Mouse (Mus musculus): ENCODE results near the gene Cdc45. TPM values are rescaled to one million over a fixed set of nuclear protein-coding genes. Genes with fewer than 3 reads are reported as not detected.

Gene Cdc45
- polyA plus RNA-seq, 1 experiment from 2014 or later: 9.6 TPM

DNA sequence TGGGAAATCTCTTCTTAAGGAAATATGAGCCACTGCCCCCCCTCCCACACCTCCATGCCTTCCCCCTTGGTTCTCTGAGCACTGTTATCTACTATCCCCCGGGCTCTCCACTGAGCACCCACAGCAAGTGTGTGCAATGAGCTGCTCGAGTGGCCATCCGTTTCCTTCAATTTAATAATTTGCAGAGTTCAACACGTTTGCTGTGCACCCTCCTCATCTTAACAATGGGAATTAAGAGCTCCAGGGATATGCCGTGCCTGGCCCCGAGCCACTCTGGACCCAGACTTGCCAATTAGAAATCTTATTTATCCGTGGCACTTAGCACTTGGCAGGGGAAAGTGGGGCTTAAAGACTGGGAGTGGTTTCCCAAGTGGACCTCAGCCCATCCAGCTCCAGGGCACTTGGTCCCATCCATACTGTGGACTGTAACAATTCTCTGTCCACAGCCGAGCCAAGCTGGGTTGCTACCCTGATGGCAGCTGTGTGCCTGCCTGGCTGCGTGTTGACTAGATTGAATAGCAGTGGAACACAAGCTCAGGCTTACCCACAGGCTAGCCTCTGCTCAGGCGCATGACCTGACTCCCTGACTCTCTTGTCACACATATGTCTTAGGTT, 59.8 kb downstream of the Cdc45 start:
- H3K9ac ChIP-seq (ENCODE audit: low read depth, low read length): no peak overlapping the region
- ATAC-seq: no peak
- H3K4me2 ChIP-seq (ENCODE audit: low read length): no peak overlapping the region
- no peaks in the 10 kb centered on the region for H3K9me3 ChIP-seq (ENCODE audit: control insufficient read depth, low read length)
- H3K4me3 ChIP-seq (ENCODE audit: low read length): no peak overlapping the region
- no peaks in the 10 kb centered on the region for H3K27me3 ChIP-seq (replicated peaks; ENCODE audit: control insufficient read depth, insufficient read depth, low read length)
- WGBS: 80% methylated on average over 10 of the region's 10 CpGs
- no peaks in the 10 kb centered on the region for H3K36me3 ChIP-seq (ENCODE audit: control insufficient read depth, insufficient read depth, low read length)
- no peak overlapping the region for H3K27ac ChIP-seq (ENCODE audit: low read depth, low read length)
- no peaks in the 10 kb centered on the region for H3K4me1 ChIP-seq (ENCODE audit: control insufficient read depth, insufficient read depth, low read depth, low read length)

DNA sequence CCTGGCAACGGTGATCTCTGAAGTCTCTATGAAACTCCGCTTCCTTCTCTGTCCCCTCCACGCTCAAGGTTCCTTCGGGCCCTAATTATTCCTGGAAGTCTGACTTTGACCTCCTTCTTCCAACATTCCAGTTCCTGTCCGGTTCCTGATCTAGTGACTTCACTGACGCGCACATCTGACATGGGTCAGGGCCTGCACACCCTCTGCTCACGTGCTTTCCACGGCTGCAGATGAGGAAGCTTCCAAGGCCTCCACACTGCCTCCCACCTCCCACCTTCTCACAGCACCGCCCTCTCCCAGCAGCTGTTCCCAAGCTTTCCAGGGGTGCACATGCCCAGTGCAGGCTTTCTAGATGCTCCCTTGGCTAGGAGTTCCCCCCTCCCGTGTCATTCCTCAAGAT, 60.7 kb downstream of the Cdc45 start:
- no peak overlapping the region for H3K27ac ChIP-seq (ENCODE audit: low read depth, low read length)
- H3K4me2 ChIP-seq (ENCODE audit: low read length): no peak overlapping the region
- no peaks in the 10 kb centered on the region for H3K36me3 ChIP-seq (ENCODE audit: control insufficient read depth, insufficient read depth, low read length)
- no peaks in the 10 kb centered on the region for H3K4me1 ChIP-seq (ENCODE audit: control insufficient read depth, insufficient read depth, low read depth, low read length)
- WGBS: 85% methylated on average over 11 of the region's 11 CpGs
- no peak overlapping the region for H3K4me3 ChIP-seq (ENCODE audit: low read length)
- no peaks in the 10 kb centered on the region for H3K9me3 ChIP-seq (ENCODE audit: control insufficient read depth, low read length)
- H3K9ac ChIP-seq (ENCODE audit: low read depth, low read length): no peak overlapping the region
- H3K27me3 ChIP-seq (replicated peaks; ENCODE audit: control insufficient read depth, insufficient read depth, low read length): no peaks in the 10 kb centered on the region
- no peak for ATAC-seq

DNA sequence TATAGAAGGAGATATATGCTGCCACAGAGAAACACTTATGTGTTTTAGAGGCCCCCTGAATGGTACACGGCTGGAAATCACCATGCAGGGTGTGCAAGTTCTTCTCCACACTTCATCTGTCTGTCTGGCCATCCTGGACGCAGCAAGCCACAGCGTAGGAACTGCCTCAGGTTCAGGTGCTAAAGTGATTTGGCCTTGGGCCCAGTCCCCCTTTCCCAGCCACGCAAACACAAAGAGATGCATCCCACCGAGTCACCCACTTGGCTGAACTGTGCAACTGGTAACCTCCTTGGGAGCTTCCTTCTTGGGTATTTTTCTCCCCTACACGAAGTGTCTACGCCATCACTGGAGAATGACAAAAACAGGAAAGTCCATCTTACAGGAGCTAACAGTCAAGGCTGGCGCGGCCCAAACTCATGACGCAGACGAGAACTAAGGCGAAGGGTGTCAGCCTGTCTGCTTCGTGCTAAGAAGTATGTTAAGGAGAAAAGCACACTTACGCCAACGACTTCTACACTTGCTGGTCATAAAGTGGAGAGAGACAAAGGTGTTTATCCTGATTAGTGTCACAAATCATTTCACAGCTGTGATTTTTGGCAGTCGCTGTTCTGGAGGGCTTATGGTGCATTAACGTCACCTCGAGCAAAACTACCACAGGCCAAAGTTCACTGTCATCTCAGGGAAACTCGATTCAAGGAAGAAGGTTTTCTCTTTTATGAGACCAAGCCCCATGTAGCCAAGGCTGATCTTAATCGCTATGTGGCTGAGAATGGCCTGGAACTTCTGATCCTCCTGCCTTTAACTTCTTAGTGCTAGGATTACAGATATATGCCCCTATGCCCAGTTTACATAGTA, 65.3 kb downstream of the Cdc45 start:
- no peak for ATAC-seq

GRCm38 (mm10) chr16:18738303-18738702, 73.5 kb downstream of the Cdc45 start:
- Histone ChIP-seq H3K9me3 (ENCODE audit: control insufficient read depth, low read length) (no peaks in the 10 kb centered on the region), H3K4me3 (ENCODE audit: low read length) (no peak overlapping the region), H3K4me1 (ENCODE audit: control insufficient read depth, insufficient read depth, low read depth, low read length) (no peaks in the 10 kb centered on the region)

More for the DNA sequence above, 65.3 kb downstream of the Cdc45 start:
- WGBS: 85% methylated on average over 20 of the region's 20 CpGs
- Histone ChIP-seq H3K4me2 (ENCODE audit: low read length) (no peak overlapping the region), H3K27ac (ENCODE audit: low read depth, low read length) (no peak overlapping the region), H3K4me3 (ENCODE audit: low read length) (no peak overlapping the region), H3K27me3 (replicated peaks; ENCODE audit: control insufficient read depth, insufficient read depth, low read length) (no peaks in the 10 kb centered on the region), H3K4me1 (ENCODE audit: control insufficient read depth, insufficient read depth, low read depth, low read length) (no peaks in the 10 kb centered on the region), H3K36me3 (ENCODE audit: control insufficient read depth, insufficient read depth, low read length) (no peaks in the 10 kb centered on the region), H3K9me3 (ENCODE audit: control insufficient read depth, low read length) (no peaks in the 10 kb centered on the region), H3K9ac (ENCODE audit: low read depth, low read length) (no peak overlapping the region)

GRCm38 (mm10) chr16:18733100-18733956, 78.5 kb downstream of the Cdc45 start:
- no peak overlapping the region for H3K4me3 ChIP-seq (ENCODE audit: low read length)
- H3K27ac ChIP-seq (ENCODE audit: low read depth, low read length): no peak overlapping the region
- 68% methylated on average over 20 of the region's 20 CpGs for WGBS
- H3K9ac ChIP-seq (ENCODE audit: low read depth, low read length): no peak overlapping the region
- no peaks in the 10 kb centered on the region for H3K27me3 ChIP-seq (replicated peaks; ENCODE audit: control insufficient read depth, insufficient read depth, low read length)
- H3K4me1 ChIP-seq (ENCODE audit: control insufficient read depth, insufficient read depth, low read depth, low read length): no peaks in the 10 kb centered on the region
- no peak overlapping the region for H3K4me2 ChIP-seq (ENCODE audit: low read length)
- no peaks in the 10 kb centered on the region for H3K9me3 ChIP-seq (ENCODE audit: control insufficient read depth, low read length)
- ATAC-seq: no peak
- no peaks in the 10 kb centered on the region for H3K36me3 ChIP-seq (ENCODE audit: control insufficient read depth, insufficient read depth, low read length)

More at GRCm38 (mm10) chr16:18738303-18738702, 73.5 kb downstream of the Cdc45 start:
- Histone ChIP-seq H3K9ac (ENCODE audit: low read depth, low read length) (no peak overlapping the region), H3K27me3 (replicated peaks; ENCODE audit: control insufficient read depth, insufficient read depth, low read length) (no peaks in the 10 kb centered on the region), H3K36me3 (ENCODE audit: control insufficient read depth, insufficient read depth, low read length) (no peaks in the 10 kb centered on the region), H3K4me2 (ENCODE audit: low read length) (no peak overlapping the region), H3K27ac (ENCODE audit: low read depth, low read length) (no peak overlapping the region)
- no peak for ATAC-seq

GRCm38 (mm10) chr16:18730640-18731039, 81.1 kb downstream of the Cdc45 start:
- no peak for ATAC-seq
- Histone ChIP-seq H3K27ac (ENCODE audit: low read depth, low read length) (no peak overlapping the region), H3K4me1 (ENCODE audit: control insufficient read depth, insufficient read depth, low read depth, low read length) (no peaks in the 10 kb centered on the region), H3K4me3 (ENCODE audit: low read length) (no peak overlapping the region), H3K4me2 (ENCODE audit: low read length) (no peak overlapping the region), H3K9ac (ENCODE audit: low read depth, low read length) (no peak overlapping the region), H3K27me3 (replicated peaks; ENCODE audit: control insufficient read depth, insufficient read depth, low read length) (no peaks in the 10 kb centered on the region), H3K9me3 (ENCODE audit: control insufficient read depth, low read length) (no peaks in the 10 kb centered on the region), H3K36me3 (ENCODE audit: control insufficient read depth, insufficient read depth, low read length) (no peaks in the 10 kb centered on the region)
- WGBS: 83% methylated on average over 3 of the region's 3 CpGs

Other genes with a start within 250 kb of the Cdc45 start
- 0.89 and 0.90 TPM in 2 replicates for gene Tbx1, start 221.3 kb downstream of the Cdc45 start, polyA plus RNA-seq (2015; fragmentation: Nextera tagmentation; extraction: Ambion mirVana)
- 9.6 and 9.7 TPM in 2 replicates for gene Gp1bb, start 189.6 kb downstream of the Cdc45 start, polyA plus RNA-seq (2015; fragmentation: Nextera tagmentation; extraction: Ambion mirVana)
- gene Gm49601, start 185.6 kb downstream of the Cdc45 start, polyA plus RNA-seq (2015; fragmentation: Nextera tagmentation; extraction: Ambion mirVana): 18.7 and 22.6 TPM in 2 replicates
- gene Sept5, start 182.0 kb downstream of the Cdc45 start, polyA plus RNA-seq (2015; fragmentation: Nextera tagmentation; extraction: Ambion mirVana): 230 and 249 TPM in 2 replicates
- gene Cldn5, start 35.1 kb downstream of the Cdc45 start, polyA plus RNA-seq (2015; fragmentation: Nextera tagmentation; extraction: Ambion mirVana): 124 and 125 TPM in 2 replicates
- gene Ufd1, start 208 bp downstream of the Cdc45 start, polyA plus RNA-seq (2015; fragmentation: Nextera tagmentation; extraction: Ambion mirVana): 100 and 104 TPM in 2 replicates
- gene 2510002D24Rik, start 24.6 kb upstream of the Cdc45 start, polyA plus RNA-seq (2015; fragmentation: Nextera tagmentation; extraction: Ambion mirVana): 46.0 and 49.1 TPM in 2 replicates
- not detected in 2 replicates for gene Gm28539, start 24.6 kb upstream of the Cdc45 start, polyA plus RNA-seq (2015; fragmentation: Nextera tagmentation; extraction: Ambion mirVana)
- gene Mrpl40, start 64.9 kb upstream of the Cdc45 start, polyA plus RNA-seq (2015; fragmentation: Nextera tagmentation; extraction: Ambion mirVana): 75.2 and 79.1 TPM in 2 replicates
- gene Hira, start 65.0 kb upstream of the Cdc45 start, polyA plus RNA-seq (2015; fragmentation: Nextera tagmentation; extraction: Ambion mirVana): 13.4 and 13.5 TPM in 2 replicates

All from hindbrain, embryonic 16.5 days (tissue).